Mouse (Mus musculus) urinary bladder, postnatal 25 days (tissue): ENCODE results near the gene Dync2h1.
"Not testable (repeated sequence)": the region's sequence is repeated elsewhere in the genome, so short reads cannot be mapped to it uniquely, and the experiment has no call there.

Experiments used
- DNase-seq: peaks from one replicate; pipeline ENCODE4 v3.0.0; 2022; ENCODE audit warnings: low spot score

Gene Dync2h1

DNA sequence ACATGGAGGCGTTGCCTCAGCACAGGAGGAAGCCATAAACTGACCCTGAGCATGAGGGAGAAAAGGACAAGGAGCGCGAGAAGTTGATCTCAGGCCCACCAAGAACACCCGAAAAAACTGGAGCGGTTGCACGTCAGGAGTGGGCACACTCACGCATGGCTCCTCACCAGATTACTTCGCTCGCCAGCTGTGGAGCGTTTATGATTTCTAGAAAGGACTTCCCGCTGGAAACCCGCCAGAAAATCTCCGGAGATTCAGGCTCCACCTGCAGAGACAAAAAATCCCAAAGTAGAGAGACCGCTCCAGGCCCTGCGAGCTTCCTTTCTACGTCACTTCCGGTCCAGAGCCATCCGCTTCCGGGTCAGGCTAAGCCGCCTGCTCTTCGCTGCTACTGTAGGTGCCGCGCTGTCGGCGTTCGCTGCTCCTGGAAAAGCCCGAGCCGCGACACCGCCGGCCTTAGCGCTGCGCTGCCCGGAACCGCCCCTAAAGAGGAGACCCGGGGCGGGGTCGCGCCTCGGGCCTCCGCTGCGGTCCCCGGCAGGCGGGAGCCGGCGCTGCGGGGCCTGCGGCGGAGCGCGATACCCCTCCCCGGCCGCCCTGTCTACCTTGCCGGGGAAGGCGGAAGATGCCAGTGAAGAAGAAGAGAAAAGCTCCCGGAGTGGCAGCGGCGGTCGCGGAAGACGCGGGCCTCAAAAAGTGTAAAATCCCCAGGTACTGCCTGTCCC is at the start of gene Dync2h1, which contains the start of gene Dcun1d5:
Gene Dync2h1, minus strand, starts transcription at position 275 of the 725 bp plus-strand sequence.
Gene Dcun1d5, plus strand, starts transcription at position 349 of the 725 bp plus-strand sequence.
- peak; percentile 93 for DNase-seq

DNA sequence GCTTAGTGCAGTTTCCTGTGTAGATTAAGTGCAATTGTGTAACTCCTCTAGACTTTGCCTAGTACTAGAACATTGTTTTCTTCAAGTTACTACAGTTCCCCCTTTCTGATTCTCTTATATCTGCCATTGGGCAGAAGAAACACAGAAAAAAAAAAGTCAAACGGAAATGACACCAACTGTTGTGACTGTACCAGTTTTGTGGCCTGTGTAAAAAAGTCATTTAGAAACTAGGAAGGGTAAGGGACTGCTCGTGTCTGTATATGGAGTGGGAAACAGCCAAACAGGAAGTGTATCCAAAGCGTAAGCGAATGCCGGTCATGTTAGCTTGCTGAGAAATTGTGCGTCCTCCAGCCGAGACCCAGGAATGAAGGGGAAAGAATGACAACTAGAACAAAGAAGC is 37.2 kb upstream of the Dync2h1 start:
- no peak for DNase-seq

DNA sequence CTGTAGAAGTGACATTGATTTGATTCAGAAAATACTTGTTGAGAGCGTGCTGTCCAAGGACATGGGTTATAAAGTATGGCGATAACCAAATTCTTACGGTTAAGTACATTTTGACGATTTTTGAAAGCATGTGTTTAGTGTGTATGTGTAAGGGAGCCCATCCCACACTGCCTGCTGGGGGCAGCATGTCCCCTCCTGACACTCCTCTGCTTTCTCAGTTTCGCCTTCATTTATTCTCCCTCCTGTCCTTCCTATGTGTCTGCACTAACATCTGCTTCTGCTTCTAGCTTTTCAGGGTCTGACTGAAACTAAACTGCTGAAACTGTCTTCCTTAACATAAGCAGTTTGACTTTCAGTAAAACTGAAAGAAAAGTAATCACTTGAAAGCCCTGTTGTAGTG is 36.8 kb upstream of the Dync2h1 start:
- no peak for DNase-seq

DNA sequence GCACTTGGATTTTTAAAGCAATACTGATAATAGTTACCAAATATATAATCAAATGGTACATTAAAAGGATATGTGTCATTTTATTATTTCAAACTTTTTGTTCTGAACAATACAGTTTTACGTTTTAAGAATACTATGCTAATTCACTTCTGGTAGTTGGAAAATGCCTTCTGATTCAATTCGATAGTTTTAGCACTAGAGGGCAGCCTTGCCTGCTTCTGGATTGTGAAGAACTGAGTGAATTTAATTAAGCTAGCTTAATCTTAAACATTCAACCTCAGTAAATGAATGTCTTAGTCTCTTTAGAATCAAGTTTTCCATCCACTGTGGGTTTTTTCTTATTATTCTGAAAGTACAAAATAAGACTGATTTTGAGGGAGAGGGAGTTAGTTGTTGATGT is 32.0 kb upstream of the Dync2h1 start:
- no peak for DNase-seq

DNA sequence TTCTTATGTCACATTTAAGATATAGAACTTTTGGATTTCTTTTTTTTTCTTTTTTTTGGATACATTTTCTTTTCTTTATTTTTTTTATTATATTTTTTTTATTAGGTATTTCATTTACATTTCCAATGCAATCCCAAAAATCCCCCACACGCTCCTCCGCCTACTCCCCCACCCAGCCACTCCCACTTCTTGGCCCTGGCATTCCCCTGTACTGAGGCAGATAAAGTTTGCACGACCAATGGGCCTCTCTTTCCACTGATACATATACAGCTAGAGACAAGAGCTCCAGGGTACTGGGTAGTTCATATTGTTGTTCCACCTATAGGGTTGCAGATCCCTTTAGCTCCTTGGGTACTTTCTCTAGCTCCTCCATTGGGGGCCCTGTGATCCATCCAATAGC is 6.4 kb upstream of the Dync2h1 start:
- not testable (repeated sequence) for DNase-seq

DNA sequence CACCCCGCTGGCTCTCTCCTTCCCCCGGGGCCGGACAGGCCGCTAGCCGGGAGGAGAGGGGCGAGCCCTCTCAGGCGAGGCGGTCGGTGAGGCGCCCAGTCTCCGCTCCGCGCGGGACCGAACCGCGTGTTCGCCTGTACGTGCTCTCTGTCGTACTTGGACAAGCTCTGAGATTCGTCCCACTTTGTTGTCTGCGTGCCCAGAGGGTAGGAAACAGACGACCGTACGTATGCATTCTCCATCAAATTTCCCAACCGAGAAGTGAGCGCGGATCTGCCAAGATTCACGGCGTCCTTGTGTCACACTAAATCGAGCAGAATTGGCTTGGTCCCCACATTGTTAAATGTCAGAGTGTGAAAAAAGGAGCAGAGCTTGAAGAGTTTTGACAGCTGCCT is 648 bp upstream of the Dync2h1 start:
- DNase-seq: peak; percentile 26

DNA sequence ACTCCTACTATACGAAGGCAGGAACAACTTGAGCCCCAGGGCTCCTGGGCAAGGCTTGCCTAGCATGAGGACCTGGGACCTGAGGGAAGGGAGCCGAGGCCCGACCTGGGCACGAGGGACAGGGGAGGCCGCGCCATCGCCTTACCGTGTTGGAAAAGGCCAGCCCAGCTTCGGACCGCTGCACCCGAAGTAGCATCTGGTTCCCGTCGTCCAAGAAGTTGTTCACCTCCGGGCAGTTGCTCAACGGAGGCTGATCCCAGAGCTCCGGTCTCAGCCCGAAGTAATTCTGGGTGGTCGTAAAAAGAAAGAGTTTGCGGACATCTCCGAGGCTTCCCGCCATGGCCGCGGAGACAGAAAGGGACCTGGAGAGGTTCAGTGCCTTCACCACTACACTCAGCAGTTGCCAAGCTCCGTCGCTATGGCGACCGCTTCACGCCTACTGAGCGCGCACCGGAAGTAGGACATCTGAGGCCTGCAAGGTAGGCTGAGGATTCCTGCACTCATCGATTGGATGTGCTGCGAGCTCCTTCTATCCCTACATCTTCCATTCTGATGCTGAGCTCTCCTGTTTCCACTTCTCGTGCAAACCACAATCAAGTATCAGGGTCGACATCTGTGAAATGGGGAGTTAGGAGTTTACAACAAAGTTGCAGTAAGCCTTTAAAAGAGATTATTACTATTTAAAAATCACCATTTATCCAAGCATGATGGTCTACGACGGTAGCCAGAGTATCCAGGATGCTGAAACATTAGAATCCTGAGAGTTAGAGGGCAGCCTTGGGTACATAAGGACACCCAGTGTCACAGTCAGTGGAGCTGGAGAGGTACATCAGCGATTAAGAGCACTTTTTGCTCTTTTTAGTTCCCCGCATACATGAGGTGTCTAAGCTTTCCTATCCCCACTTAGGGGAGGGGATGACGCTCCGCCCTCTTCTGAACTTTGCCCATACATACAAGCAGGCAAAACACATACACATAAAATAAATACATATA is 7.3 kb downstream of the Dync2h1 start:
- peak; percentile 77 for DNase-seq

DNA sequence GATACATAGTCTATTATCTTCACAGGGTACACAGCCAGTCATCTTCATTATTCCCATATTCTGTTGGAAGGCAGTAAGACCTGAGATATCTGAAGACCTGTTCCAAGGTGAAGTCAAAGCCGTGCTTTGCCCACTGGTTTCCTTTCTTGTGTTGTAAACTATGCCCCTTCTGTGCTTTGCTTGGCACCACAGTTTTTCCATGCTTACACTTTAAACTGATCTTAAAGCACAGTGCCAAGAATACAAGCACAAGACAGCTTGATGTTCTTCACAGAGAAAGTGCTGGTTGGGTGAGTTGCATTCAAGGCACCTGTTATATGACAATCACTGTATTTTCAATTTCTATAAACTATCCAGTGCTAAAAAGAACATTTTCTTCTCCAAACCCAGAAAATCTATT is 10.5 kb downstream of the Dync2h1 start:
- no peak for DNase-seq

DNA sequence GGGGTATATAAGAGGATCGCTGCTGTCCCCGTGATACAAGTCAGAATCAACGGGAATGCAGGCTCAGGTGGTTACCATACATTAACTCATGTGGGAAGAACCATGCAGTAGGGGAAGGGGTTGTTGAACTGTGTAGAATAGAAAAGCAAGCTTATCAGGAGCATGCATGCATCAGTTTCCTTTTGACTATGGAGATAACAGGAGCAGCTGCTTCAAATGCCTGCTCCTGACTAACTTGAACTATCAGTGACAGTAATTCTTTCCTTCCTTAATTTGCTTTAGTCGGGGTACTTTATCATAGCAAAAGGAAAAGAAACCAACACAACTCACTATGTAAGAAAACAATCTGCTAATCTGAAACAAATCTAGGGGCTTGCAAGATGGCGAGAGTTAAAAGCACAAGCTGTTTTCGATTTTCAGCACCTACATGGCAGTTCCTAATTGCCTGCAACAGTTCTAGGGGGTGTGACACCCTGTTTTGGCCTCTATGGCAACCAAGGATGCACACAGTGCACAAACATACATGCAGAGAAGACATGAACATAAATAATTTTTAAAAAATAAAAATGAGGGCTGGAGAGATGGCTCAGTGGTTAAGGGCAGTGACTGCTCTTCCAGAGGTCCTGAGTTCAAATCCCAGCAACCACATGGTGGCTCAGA is 16.8 kb downstream of the Dync2h1 start:
- no peak for DNase-seq

DNA sequence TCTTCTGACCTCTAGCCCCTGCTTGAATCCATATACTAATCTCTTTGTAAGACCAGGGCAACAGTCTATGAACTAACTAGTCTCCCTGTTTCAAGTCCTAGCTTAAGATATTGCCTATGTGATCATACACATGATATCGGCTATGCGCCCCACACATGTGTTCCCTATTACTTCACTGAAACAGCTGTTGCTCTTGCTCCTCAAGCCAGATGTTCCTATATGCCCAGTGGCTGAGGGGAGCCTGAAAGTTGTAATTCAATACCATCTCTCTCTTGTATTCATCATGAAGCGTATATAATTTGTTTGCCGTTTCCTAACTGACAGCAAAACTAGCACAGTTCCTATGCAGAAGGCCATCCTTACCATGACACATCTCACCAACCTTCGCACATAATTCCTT is 23.6 kb downstream of the Dync2h1 start:
- no peak for DNase-seq

DNA sequence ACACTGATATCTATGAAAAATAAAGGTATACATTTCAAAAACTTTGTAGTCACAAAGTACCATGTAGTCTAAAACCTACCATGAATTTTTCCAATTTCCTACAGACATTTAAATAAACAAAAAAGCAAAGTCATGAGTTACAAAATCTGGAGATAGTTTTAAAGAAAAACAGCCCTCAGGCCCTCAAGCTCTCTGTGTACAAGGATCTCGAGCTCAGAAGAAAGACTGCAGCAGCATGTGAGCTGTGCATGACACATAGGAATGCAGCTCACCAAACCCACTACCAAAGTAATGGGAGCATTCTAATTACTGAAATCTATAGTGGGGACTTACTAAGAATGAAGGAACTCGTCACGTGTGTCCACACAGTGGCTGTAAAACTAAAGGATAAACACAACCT is 24.5 kb downstream of the Dync2h1 start:
- DNase-seq: no peak

DNA sequence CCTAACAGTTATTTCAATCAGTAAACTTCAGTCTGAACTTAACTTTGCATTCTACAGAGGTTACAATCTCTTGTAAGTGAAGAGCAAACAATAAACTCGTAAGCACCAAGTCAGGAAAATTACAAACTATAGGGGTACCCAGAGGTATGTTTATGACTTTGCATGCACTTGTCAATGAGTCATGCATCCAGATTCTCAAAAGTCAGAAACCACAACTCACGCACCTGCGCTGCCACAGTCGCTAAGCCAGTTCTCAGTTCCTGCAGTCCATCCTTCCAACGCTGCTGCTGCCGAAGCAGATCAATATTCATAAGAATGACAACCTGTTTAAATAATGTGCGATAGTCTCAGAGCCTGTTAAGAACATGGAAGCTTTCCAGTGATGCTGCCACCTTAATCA is 25.6 kb downstream of the Dync2h1 start:
- DNase-seq: no peak

DNA sequence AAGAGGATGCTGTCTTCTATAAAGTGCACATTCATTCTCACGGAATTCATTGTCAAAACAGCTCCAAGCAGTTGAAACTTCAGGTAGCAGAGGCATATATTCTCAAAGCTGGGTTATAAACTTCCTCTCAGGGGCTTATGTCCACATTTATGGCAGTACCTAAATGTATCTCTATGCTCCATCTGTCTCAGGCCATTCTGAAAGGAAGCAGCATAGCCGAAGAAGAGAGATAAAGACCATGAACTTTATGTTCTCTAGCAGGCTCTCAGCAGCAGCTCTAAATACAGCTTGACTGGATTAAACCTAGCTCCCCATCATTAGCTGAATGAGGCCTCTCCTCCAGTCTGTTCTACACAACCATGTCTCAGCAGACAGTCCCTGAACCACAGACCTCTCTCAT is 29.9 kb downstream of the Dync2h1 start:
- DNase-seq: no peak

DNA sequence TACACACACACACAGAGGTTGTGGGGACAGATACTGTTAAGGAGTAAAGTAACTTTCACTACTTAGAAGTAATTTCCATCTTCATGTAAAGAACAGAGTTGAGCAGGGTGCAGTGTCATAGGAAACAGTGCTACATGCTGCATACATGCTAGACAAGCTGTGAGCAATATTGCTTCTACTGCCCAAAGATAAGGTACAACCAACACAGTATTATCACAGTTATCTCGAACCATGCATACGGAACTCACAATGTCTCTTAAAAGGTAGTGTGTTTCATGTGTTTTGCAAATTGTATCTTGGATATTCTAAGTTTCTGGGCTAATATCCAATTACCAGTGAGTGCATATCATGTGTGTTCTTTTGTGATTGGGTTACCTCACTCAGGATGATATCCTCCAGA is 61.4 kb downstream of the Dync2h1 start:
- DNase-seq: no peak

DNA sequence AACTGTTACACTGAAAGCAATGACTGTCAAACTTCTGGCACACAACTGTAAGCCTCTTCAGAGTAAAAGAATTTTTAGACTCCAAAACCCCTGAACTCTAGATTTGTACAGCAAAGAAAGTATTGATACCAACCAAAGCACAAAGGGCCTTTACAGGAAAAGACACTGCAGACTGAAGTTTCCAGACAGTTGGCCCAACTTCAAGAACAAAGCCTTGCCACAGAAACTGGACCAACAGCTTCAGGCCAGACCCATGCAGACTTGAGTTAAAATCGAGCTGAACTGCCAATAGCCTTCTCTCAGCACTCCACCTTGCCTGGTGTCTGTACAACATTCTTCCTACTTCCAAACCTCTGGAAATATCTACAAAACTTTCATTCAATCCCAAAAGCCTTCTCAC is 74.1 kb downstream of the Dync2h1 start:
- no peak for DNase-seq

DNA sequence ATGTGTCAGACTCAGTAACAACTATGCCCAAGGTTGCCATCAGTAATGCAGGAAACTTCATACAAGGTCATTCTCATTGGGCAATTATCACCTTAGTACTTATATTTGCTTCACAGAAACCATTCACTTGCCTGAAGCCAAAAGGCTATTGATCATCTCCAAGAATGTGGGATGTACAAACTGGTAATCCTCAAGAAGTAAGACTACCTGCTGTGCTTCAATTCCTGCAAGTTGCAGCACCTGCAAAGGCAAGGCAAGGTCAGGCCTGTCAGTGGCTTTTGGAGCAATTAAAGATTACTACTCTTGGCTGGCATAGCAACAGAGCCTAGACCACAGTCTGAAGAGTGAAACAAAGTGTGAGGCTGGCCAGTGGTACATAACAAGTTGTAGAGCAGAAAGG is 82.9 kb downstream of the Dync2h1 start:
- no peak for DNase-seq

DNA sequence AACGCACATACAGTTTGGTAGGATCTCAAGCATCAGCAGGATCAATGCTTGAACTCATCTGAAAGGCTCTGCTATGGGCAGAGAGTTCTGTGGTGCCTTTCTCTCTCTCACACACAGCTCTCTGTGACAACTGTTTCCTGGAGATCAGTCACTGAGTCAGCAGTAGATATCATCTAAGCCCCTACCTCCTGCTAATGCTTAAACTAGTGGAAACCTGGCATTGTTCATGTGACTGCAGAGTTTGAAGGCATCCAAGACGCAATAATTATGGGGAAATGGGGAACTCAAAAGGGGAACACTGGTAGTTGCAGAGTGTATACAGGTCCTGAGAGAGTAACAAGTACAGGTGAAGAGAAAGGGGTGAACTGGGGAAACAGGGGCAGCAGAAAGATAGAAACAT is 109.6 kb downstream of the Dync2h1 start:
- no peak for DNase-seq

DNA sequence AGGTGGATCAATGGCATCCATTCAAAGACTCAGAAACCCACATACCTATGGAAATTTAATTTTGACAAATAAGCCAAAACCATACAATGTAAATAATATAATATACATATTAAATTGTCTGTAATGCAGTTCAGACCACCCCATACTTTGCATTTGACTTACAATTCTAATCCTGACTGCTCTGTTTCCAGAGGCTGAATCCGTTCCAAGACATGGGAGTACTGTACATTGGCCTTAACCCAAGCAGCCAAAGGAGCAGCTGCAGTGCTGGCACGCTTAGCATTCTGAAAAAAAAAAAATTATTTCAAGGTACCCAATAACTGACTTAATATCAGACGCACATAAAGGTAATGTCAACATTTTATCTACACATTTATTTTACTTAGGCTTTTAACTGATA is 113.4 kb downstream of the Dync2h1 start:
- no peak for DNase-seq

DNA sequence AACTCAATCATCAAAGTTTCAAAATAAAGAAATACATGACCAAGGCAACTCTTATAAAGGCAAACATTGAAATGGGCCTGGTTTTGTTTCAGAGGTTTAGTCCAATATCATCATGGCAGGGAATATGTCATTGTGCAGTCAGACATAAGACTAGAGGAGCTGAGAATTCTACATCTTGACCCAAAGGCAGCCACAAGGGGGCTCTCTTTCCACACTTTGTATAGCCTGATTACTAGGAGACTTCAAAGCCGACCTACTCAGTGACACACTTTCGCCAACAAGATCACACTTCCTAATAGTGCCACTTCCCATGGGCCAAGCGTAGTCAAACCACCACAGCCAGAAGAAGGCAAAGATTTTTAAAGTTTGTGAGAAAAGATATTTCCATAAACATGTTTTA is 133.7 kb downstream of the Dync2h1 start:
- DNase-seq: no peak

DNA sequence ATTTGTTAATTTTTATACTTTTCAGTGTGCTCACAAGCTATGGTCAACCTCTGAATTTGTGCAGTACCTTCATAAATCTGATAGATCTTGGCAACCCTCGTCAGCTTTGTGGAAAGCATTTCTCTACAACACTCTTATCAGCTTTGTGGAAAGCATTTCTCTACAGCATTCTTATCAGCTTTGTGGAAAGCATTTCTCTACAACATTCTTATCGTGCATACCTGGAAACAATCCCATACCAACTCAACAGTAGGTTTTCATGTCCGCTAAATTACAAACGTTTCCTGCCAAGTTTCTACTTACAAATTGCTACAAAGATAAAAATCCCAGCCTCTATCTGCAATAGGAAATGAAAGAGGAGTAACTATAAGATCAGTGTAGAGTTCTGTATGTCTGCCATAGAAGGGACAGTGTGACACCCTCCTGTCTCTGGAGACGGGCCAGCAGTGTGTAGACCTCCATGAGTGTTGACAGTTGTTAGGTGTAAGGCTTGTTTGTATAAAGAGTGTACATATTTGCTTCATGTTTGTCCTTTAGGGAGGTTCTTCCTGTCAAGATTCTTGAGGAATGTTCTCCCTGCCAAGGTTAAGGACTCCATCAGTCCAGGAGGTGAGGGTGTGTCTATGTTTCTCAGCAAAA is 141.5 kb downstream of the Dync2h1 start:
- no peak for DNase-seq

DNA sequence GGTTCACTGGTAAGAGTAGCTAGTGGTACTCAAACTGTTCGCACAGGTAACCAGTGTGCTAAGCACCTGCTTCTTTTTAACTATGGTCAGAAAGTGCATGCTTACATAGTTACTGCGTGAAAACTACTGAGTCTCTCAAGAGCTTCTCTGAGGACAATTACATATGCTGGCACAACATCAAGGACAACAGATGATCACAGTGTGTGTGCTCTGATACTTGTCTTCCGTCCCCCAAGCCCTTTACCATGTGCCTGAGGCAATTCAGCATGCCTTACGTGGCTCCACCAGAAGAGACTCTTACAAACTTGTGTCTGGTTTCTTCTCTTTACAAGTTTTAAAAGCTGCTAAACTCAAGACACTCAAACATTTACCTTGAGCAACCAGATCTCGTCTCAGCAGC is 143.0 kb downstream of the Dync2h1 start:
- no peak for DNase-seq

DNA sequence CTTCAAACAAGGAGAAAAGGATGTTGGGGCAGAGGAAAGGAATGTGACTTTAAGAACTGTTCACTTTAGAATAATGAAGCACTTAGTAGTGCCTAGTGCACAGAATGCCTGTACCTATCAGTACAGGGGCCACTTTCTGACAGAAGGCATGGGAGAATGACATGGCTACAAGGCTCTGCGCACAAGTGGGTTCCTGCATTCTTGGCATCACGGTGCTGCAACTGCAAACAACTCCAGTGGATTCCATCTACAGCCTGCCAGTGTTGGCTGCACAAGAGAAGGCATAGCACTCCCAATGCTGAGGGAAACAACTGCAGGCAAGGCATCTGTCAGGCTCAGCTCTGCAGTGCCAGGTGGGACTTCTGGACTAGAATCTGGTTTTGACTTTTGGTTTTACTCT is 151.7 kb downstream of the Dync2h1 start:
- no peak for DNase-seq
